Mouse (Mus musculus): ENCODE data around the gene Ints3. TPM values are rescaled to one million over a fixed set of nuclear protein-coding genes. Genes with fewer than 3 reads are reported as not detected.

The Ints3 gene
- polyA plus RNA-seq (2014; fragmentation: Illumina TruSeq; extraction: RNeasy Lipid Tissue Mini Kit (QIAGEN cat#74804); ENCODE audit: low read depth, low replicate concordance), result 33.2 TPM

DNA sequence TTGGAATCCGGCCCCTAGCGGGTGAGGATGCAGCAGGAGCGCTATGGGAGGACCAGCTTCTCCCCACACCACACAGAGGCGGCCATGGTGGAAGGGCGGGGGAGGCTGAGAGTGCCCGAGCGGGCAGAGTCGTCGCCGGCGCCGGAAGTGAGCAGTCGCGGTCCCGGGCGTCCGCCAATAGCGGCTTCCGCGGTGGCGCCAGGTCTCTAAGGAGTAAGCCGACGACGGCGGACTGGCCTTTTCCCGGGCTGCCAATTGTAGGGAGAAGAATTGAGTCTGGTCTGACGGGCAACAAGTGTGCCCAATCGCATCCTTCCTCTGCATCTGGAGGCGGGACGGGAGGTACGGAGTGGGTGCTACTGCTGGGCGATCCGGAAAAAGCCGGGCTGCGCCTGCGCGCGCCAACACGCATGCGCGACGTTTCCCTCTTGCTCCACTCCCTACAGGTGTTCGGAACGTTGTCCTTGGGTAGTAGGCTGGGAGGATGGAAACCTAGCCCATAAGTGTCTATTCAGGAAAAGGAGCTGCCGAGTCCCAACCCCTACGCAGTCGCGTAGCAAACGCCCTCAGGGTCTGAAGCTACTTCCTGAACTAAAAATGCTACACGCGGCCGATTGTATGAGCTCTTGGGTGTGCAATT, at the start of gene Ints3:
Gene Ints3 (minus strand): TSS at position 242 of the 640 bp plus-strand sequence.

DNA sequence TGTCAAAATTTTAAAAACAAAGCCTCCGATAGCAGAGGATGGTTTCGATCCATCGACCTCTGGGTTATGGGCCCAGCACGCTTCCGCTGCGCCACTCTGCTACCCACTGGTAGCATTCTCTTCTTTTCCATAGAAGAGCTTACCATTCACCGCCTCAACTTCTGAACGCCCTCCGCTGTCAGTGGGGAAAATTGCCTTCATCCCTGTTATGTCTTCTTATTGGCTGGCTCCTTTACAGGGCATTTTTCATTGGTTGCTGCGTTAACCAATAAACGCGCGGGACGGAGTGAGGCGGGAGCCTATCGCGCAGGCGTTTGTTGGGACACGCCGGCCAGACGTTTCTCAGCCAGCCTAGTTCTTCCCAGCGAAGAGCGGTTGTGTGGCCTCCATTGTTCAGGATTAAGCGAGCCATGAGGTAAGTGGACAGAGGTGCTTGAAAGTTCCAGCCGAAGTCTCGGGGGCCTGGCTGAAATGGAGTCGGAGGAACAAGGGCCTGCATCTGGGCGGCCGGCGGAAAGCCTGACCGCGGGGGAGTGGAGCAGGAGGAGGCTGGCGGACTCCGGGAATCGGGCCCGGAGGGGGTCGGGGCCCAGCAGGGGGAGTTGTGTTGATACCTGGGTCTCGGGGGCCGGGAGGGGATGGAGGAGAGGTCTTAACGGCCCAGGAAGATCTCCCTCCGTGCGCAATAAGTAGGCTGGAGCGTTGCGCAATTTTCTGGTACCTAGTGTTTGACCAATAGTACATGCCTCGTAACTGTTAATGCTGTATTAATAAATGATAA, 42.6 kb upstream of the Ints3 start, which contains the start of gene Ilf2:
Gene Ilf2 (plus strand): TSS at position 296 of the 781 bp plus-strand sequence.

DNA sequence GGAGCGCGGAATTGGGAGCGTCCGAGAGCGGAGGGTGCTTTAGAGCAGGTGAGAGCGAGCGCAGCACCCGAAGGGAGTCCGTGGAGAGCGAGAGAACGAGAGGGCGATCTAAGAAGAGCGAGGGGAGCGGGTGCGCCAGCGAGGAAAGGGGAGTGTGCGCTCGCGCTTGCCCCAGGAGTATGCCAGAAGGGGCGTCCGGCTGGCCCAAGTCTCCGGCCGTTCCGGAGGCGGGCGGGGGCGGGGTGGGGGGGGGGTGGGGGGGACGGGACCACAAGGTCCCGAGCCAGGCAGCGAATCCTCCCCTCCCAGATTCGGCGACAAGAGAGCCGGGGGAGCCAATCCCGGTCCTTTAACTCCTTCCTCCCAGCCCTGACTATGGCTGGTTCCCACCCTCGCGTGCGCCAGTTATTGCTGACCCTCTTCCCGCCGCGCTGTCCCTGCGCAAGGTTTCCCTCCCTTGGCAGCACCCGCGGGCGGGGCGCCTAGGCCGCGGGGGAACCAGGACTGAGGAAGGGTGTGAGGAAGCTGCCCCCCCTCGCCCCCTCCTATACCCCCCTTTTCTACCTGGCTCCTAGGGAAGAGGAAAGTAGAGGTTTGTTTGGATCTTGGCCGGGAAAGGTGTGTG, 32.4 kb upstream of the Ints3 start, which contains the start of gene Npr1:
Gene Npr1 (minus strand): TSS at position 181 of the 625 bp plus-strand sequence.

DNA sequence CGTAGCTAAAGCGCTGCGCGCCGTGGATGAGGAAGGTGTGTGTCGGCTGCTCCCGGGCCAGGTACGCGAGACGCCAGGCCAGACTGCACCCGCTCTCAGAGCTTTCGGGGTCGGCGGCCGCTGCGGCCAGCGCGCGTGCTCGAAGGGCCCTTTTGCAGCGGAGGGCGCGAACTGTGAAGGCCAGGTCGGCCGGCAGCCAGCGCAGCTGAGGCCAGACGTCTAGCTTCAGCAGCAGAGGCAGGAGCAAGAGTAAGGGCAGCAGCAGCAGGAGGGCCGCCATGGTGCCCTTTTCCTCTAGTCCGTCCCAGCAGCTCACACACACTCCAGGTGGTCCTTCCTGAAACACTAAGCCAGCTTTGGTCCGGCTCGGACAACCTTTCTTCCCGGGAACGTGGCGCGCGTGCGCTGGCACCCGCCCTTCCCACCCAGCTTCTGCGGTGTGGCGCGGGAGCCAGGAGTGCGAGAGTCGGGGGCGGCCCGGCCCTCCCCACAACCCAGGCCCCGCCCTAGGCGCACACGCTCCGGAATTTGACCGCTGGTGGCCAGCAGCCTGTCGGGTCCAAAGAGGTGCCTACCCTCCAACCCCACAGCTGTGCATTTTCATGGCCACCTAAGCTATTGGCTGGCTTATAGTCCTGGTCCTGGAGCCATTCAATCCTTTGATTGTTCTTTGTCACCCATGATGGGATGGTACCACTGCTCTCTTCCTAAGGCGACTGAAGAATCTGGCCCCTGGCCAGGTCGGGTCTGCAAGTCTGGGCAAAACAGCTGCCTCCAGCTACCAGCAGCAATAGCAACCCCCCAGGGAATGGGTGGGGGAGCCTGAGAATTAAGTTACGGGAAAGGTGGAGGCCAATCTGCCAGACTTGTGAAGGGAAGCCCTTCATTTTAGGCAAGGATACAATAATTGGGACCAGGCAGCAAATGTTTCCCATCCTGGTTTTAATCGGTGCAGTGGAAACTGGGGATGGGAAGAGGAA, 43.6 kb downstream of the Ints3 start, which contains the start of gene Slc27a3:
Gene Slc27a3 (minus strand): TSS at position 428 of the 980 bp plus-strand sequence.

Other genes starting within 250 kb of the Ints3 start
- 3,735 TPM for gene Rps27, start 220.0 kb downstream of the Ints3 start, polyA plus RNA-seq (2014; fragmentation: Illumina TruSeq; extraction: RNeasy Lipid Tissue Mini Kit (QIAGEN cat#74804); ENCODE audit: low read depth, low replicate concordance)
- 21.7 TPM for gene Rab13, start 219.9 kb downstream of the Ints3 start, polyA plus RNA-seq (2014; fragmentation: Illumina TruSeq; extraction: RNeasy Lipid Tissue Mini Kit (QIAGEN cat#74804); ENCODE audit: low read depth, low replicate concordance)
- gene Jtb, start 202.0 kb downstream of the Ints3 start, polyA plus RNA-seq (2014; fragmentation: Illumina TruSeq; extraction: RNeasy Lipid Tissue Mini Kit (QIAGEN cat#74804); ENCODE audit: low read depth, low replicate concordance), result 72.0 TPM
- 4.3 TPM for gene Creb3l4, start 190.1 kb downstream of the Ints3 start, polyA plus RNA-seq (2014; fragmentation: Illumina TruSeq; extraction: RNeasy Lipid Tissue Mini Kit (QIAGEN cat#74804); ENCODE audit: low read depth, low replicate concordance)
- 86.1 TPM for gene Slc39a1, start 185.4 kb downstream of the Ints3 start, polyA plus RNA-seq (2014; fragmentation: Illumina TruSeq; extraction: RNeasy Lipid Tissue Mini Kit (QIAGEN cat#74804); ENCODE audit: low read depth, low replicate concordance)
- gene Crtc2, start 179.5 kb downstream of the Ints3 start, polyA plus RNA-seq (2014; fragmentation: Illumina TruSeq; extraction: RNeasy Lipid Tissue Mini Kit (QIAGEN cat#74804); ENCODE audit: low read depth, low replicate concordance), result 44.9 TPM
- 8.7 TPM for gene Dennd4b, start 168.4 kb downstream of the Ints3 start, polyA plus RNA-seq (2014; fragmentation: Illumina TruSeq; extraction: RNeasy Lipid Tissue Mini Kit (QIAGEN cat#74804); ENCODE audit: low read depth, low replicate concordance)
- gene Gatad2b, start 140.4 kb downstream of the Ints3 start, polyA plus RNA-seq (2014; fragmentation: Illumina TruSeq; extraction: RNeasy Lipid Tissue Mini Kit (QIAGEN cat#74804); ENCODE audit: low read depth, low replicate concordance), result 19.4 TPM
- gene Slc27a3, start 43.7 kb downstream of the Ints3 start, polyA plus RNA-seq (2014; fragmentation: Illumina TruSeq; extraction: RNeasy Lipid Tissue Mini Kit (QIAGEN cat#74804); ENCODE audit: low read depth, low replicate concordance), result 5.7 TPM
- gene Npr1, start 32.2 kb upstream of the Ints3 start, polyA plus RNA-seq (2014; fragmentation: Illumina TruSeq; extraction: RNeasy Lipid Tissue Mini Kit (QIAGEN cat#74804); ENCODE audit: low read depth, low replicate concordance), result 28.7 TPM
- 60.7 TPM for gene Ilf2, start 42.5 kb upstream of the Ints3 start, polyA plus RNA-seq (2014; fragmentation: Illumina TruSeq; extraction: RNeasy Lipid Tissue Mini Kit (QIAGEN cat#74804); ENCODE audit: low read depth, low replicate concordance)
- gene Snapin, start 57.4 kb upstream of the Ints3 start, polyA plus RNA-seq (2014; fragmentation: Illumina TruSeq; extraction: RNeasy Lipid Tissue Mini Kit (QIAGEN cat#74804); ENCODE audit: low read depth, low replicate concordance), result 66.2 TPM
- 83.0 TPM for gene Chtop, start 75.9 kb upstream of the Ints3 start, polyA plus RNA-seq (2014; fragmentation: Illumina TruSeq; extraction: RNeasy Lipid Tissue Mini Kit (QIAGEN cat#74804); ENCODE audit: low read depth, low replicate concordance)
- 258 TPM for gene S100a1, start 80.8 kb upstream of the Ints3 start, polyA plus RNA-seq (2014; fragmentation: Illumina TruSeq; extraction: RNeasy Lipid Tissue Mini Kit (QIAGEN cat#74804); ENCODE audit: low read depth, low replicate concordance)
- gene S100a13, start 80.8 kb upstream of the Ints3 start, polyA plus RNA-seq (2014; fragmentation: Illumina TruSeq; extraction: RNeasy Lipid Tissue Mini Kit (QIAGEN cat#74804); ENCODE audit: low read depth, low replicate concordance), result 64.5 TPM
- 8.3 TPM for gene S100a14, start 93.2 kb upstream of the Ints3 start, polyA plus RNA-seq (2014; fragmentation: Illumina TruSeq; extraction: RNeasy Lipid Tissue Mini Kit (QIAGEN cat#74804); ENCODE audit: low read depth, low replicate concordance)
- 139 TPM for gene S100a16, start 103.6 kb upstream of the Ints3 start, polyA plus RNA-seq (2014; fragmentation: Illumina TruSeq; extraction: RNeasy Lipid Tissue Mini Kit (QIAGEN cat#74804); ENCODE audit: low read depth, low replicate concordance)
- gene S100a3, start 127.0 kb upstream of the Ints3 start, polyA plus RNA-seq (2014; fragmentation: Illumina TruSeq; extraction: RNeasy Lipid Tissue Mini Kit (QIAGEN cat#74804); ENCODE audit: low read depth, low replicate concordance), result not detected
- not detected for gene S100a2, start 156.6 kb upstream of the Ints3 start, polyA plus RNA-seq (2014; fragmentation: Illumina TruSeq; extraction: RNeasy Lipid Tissue Mini Kit (QIAGEN cat#74804); ENCODE audit: low read depth, low replicate concordance)
- gene Gm42674, start 168.3 kb upstream of the Ints3 start, polyA plus RNA-seq (2014; fragmentation: Illumina TruSeq; extraction: RNeasy Lipid Tissue Mini Kit (QIAGEN cat#74804); ENCODE audit: low read depth, low replicate concordance), result not detected
- gene S100a4, start 170.1 kb upstream of the Ints3 start, polyA plus RNA-seq (2014; fragmentation: Illumina TruSeq; extraction: RNeasy Lipid Tissue Mini Kit (QIAGEN cat#74804); ENCODE audit: low read depth, low replicate concordance), result 80.2 TPM
- not detected for gene S100a5, start 174.9 kb upstream of the Ints3 start, polyA plus RNA-seq (2014; fragmentation: Illumina TruSeq; extraction: RNeasy Lipid Tissue Mini Kit (QIAGEN cat#74804); ENCODE audit: low read depth, low replicate concordance)
- gene S100a6, start 179.3 kb upstream of the Ints3 start, polyA plus RNA-seq (2014; fragmentation: Illumina TruSeq; extraction: RNeasy Lipid Tissue Mini Kit (QIAGEN cat#74804); ENCODE audit: low read depth, low replicate concordance), result 241 TPM
- 0.73 TPM for gene S100a7a, start 220.4 kb upstream of the Ints3 start, polyA plus RNA-seq (2014; fragmentation: Illumina TruSeq; extraction: RNeasy Lipid Tissue Mini Kit (QIAGEN cat#74804); ENCODE audit: low read depth, low replicate concordance)
- gene S100a8, start 235.4 kb upstream of the Ints3 start, polyA plus RNA-seq (2014; fragmentation: Illumina TruSeq; extraction: RNeasy Lipid Tissue Mini Kit (QIAGEN cat#74804); ENCODE audit: low read depth, low replicate concordance), result 2.7 TPM

Data from adipose tissue, adult 10 weeks (tissue).